8 mouse cellular contexts compared by ENCODE assay signal in the genomic region with DNA sequence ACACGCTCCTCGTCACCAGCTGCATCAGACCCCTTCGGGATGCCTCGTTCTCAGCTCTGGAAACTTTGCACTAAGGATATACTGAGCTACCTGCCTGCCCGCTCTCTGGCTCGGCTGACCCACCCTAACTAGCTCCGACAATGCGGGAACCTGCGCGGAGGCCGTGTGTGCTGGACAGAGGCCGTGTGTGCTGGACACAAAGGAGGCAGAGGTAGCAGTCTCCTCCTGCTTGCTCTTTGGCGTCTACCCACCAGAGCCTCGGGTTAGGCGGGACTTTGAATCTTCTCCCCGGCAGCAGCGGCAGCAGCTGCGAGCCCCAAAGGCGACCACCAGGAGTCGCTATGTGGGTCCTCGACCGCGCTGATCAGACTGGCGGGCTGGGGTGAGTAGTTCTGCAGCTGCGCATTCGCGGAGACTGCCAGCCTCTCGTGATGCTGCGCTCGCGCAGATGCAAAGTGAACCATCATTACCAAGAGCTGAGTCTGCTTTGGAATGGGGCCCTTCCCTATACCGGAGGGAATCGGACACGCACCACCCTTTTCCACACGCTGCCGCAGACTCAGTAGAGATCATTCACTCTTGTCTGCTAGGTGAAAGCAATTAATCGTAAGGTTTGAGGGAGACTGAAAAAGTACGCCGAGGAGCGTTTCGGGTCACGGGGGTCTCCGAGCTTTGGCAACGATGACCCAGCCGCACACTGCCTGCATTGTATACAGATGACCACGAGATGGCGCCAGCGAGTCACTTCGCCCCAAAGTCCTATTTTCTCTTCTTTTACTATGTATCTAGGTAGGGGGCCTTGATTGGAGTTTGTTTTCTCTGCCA. TPM values are rescaled to one million over a fixed set of nuclear protein-coding genes. Genes with fewer than 3 reads are reported as not detected.
DNase-seq lines count a peak whose midpoint lies in the region; ATAC-seq and TF ChIP-seq lines count a peak whose summit lies in the region.

No protein-coding gene starts in this region.

- H3K9ac ChIP-seq in forebrain, embryonic 15.5 days (replicated peaks): peak overlapping the region; percentile 58
- H3K9ac ChIP-seq in neural tube, embryonic 14.5 days (replicated peaks; ENCODE audit: low read depth, low read length): peak overlapping the region; percentile 30

- peak overlapping the region; percentile 58 for H3K4me2 ChIP-seq in forebrain, embryonic 15.5 days (replicated peaks)
- H3K4me2 ChIP-seq in neural tube, embryonic 14.5 days (ENCODE audit: low read depth, low read length): peak overlapping the region; percentile 63

- under 1% methylated on average over 49 of the region's 49 CpGs for WGBS in forebrain, embryonic 15.5 days
- under 1% methylated on average over 49 of the region's 49 CpGs for WGBS in neural tube, embryonic 14.5 days

- DNase-seq in G1E (ENCODE audit: low spot score): peak; percentile 85
- DNase-seq in cerebellum, adult 11-12 months: peak; percentile 91
- DNase-seq in heart, postnatal 25 days (ENCODE audit: low spot score): peak; percentile 83
- peak; percentile 92 to 94 for DNase-seq in layer of hippocampus, adult 18-20 months (ENCODE audit: low spot score in 2 of 2)
- DNase-seq in lung, adult 18-20 months: peak; percentile 87 to 91
- DNase-seq in testis, postnatal 10 days (ENCODE audit: low spot score): peak; percentile 94

- H3K27ac ChIP-seq in forebrain, embryonic 15.5 days (replicated peaks): peak overlapping the region; percentile 94
- H3K27ac ChIP-seq in neural tube, embryonic 14.5 days (ENCODE audit: low read depth, low read length): peak overlapping the region; percentile 87

- no peaks in the 10 kb centered on the region for H3K9me3 ChIP-seq in G1E (replicated peaks)
- H3K9me3 ChIP-seq in forebrain, embryonic 15.5 days: no peaks in the 10 kb centered on the region
- H3K9me3 ChIP-seq in neural tube, embryonic 14.5 days (ENCODE audit: control insufficient read depth, low read length): no peaks in the 10 kb centered on the region

- H3K4me3 ChIP-seq in G1E (ENCODE audit: low read depth, low read length): peak overlapping the region; percentile 71
- peak overlapping the region; percentile 53 for H3K4me3 ChIP-seq in forebrain, embryonic 15.5 days
- H3K4me3 ChIP-seq in neural tube, embryonic 14.5 days (ENCODE audit: low read depth, low read length): peak overlapping the region; percentile 43

- intact Hi-C loops in heart, postnatal 25 days (cut with DNase I): loop anchor here (5.0 kb wide), 1 partner anchor 224 kb away; no protein-coding TSS in a partner anchor

- ATAC-seq in G1E (ENCODE audit: extremely low read depth, insufficient number of reproducible peaks, low FRiP score, poor library complexity, severe bottlenecking): peak; percentile 66
- peak; percentile 98 for ATAC-seq in forebrain, embryonic 15.5 days (replicated peaks)
- ATAC-seq in neural tube, embryonic 14.5 days (ENCODE audit: low read depth): peak; percentile 97

- no peaks in the 10 kb centered on the region for H3K36me3 ChIP-seq in G1E (replicated peaks)
- no peaks in the 10 kb centered on the region for H3K36me3 ChIP-seq in forebrain, embryonic 15.5 days
- no peaks in the 10 kb centered on the region for H3K36me3 ChIP-seq in neural tube, embryonic 14.5 days (ENCODE audit: control insufficient read depth, insufficient read depth, low read length)

- H3K27me3 ChIP-seq in G1E (ENCODE audit: insufficient read depth, low read length): peaks cover 8% of the 10 kb centered on the region; the same call in 1 of the 2 replicates
- 0 out of 2 replicates have a peak, but pooled peaks cover 3% of the 10 kb centered on the region for H3K27me3 ChIP-seq in forebrain, embryonic 15.5 days
- H3K27me3 ChIP-seq in neural tube, embryonic 14.5 days (ENCODE audit: control insufficient read depth, insufficient read depth, low read length): no peaks in the 10 kb centered on the region

- H3K4me1 ChIP-seq in G1E (ENCODE audit: insufficient read depth, low read depth, low read length): peaks cover 34% of the 10 kb centered on the region
- H3K4me1 ChIP-seq in forebrain, embryonic 15.5 days: peaks cover 8% of the 10 kb centered on the region
- no peaks in the 10 kb centered on the region for H3K4me1 ChIP-seq in neural tube, embryonic 14.5 days (ENCODE audit: control insufficient read depth, insufficient read depth, low read length)

- peak; percentile 74; the same call in 1 of the 2 replicates for TF ChIP-seq CTCF in G1E (IDR thresholded peaks at IDR 0.05; ENCODE audit: low read depth, low read length)

RNA-seq across cellular contexts. Expression of a gene that starts 8.5 kb away (rescaled TPM):
- total RNA-seq in G1E (2014; fragmentation: Nextera tagmentation) (2,071 and 2,480 TPM in 2 replicates), G1E (2017) (8,098 and 8,372 TPM in 2 replicates)
- 0.29 and 0.75 TPM in 2 replicates for polyA plus RNA-seq in G1E (2012)
- polyA plus RNA-seq in forebrain, embryonic 15.5 days (2015; fragmentation: Nextera tagmentation; extraction: Ambion mirVana): 7.1 and 9.9 TPM in 2 replicates
- total RNA-seq in heart, postnatal 25 days (2021): 10 to 100 TPM; 47.3 to 58.1 TPM
- 100 to 1,000 TPM; 146 to 147 TPM for total RNA-seq in layer of hippocampus, adult 18-20 months (2021)
- polyA plus RNA-seq in neural tube, embryonic 14.5 days (2014; fragmentation: Nextera tagmentation; extraction: Ambion mirVana): 2.0 and 2.8 TPM in 2 replicates

RNA-seq across cellular contexts. Expression of a gene that starts 9.6 kb away (rescaled TPM):
- 2,573 and 2,582 TPM in 2 replicates for total RNA-seq in G1E (2014; fragmentation: Nextera tagmentation)
- 465 and 1,341 TPM in 2 replicates for total RNA-seq in G1E (2017)
- 16.2 and 95.7 TPM in 2 replicates for polyA plus RNA-seq in G1E (2012)
- polyA plus RNA-seq in forebrain, embryonic 15.5 days (2015; fragmentation: Nextera tagmentation; extraction: Ambion mirVana): 42.5 and 47.6 TPM in 2 replicates
- total RNA-seq in heart, postnatal 25 days (2021): 10 to 100 TPM; 25.8 to 48.9 TPM
- total RNA-seq in layer of hippocampus, adult 18-20 months (2021): 10 to 100 TPM; 35.3 to 37.8 TPM
- 5.3 and 11.5 TPM in 2 replicates for polyA plus RNA-seq in neural tube, embryonic 14.5 days (2014; fragmentation: Nextera tagmentation; extraction: Ambion mirVana)

RNA-seq across cellular contexts. Expression of a gene that starts 14.9 kb away (rescaled TPM):
- total RNA-seq in G1E (2014; fragmentation: Nextera tagmentation) (490 and 543 TPM in 2 replicates), G1E (2017) (66.6 and 93.8 TPM in 2 replicates)
- polyA plus RNA-seq in G1E (2012): 1.8 and 9.3 TPM in 2 replicates
- 10.1 and 10.9 TPM in 2 replicates for polyA plus RNA-seq in forebrain, embryonic 15.5 days (2015; fragmentation: Nextera tagmentation; extraction: Ambion mirVana)
- total RNA-seq in heart, postnatal 25 days (2021): 10 to 100 TPM; 14.4 to 16.9 TPM
- 10 to 100 TPM; 33.3 to 33.7 TPM for total RNA-seq in layer of hippocampus, adult 18-20 months (2021)
- polyA plus RNA-seq in neural tube, embryonic 14.5 days (2014; fragmentation: Nextera tagmentation; extraction: Ambion mirVana): 4.2 TPM in 2 replicates

RNA-seq across cellular contexts. Expression of a gene that starts 15.8 kb away (rescaled TPM):
- total RNA-seq in G1E (2014; fragmentation: Nextera tagmentation): 0.53 TPM in 1 of 2 replicates, not detected in the other
- 0.12 and 0.16 TPM in 2 replicates for total RNA-seq in G1E (2017)
- polyA plus RNA-seq in G1E (2012): not detected in 2 replicates
- 0.97 and 1.4 TPM in 2 replicates for polyA plus RNA-seq in forebrain, embryonic 15.5 days (2015; fragmentation: Nextera tagmentation; extraction: Ambion mirVana)
- 1 to 10 TPM in 1 of 2 experiments, under 1 TPM in 1; 0.94 to 1.1 TPM for total RNA-seq in heart, postnatal 25 days (2021)
- total RNA-seq in layer of hippocampus, adult 18-20 months (2021): 1 to 10 TPM; 1.9 to 3.8 TPM
- polyA plus RNA-seq in neural tube, embryonic 14.5 days (2014; fragmentation: Nextera tagmentation; extraction: Ambion mirVana): 0.37 and 1.7 TPM in 2 replicates

RNA-seq across cellular contexts. Expression of a gene that starts 31.5 kb away (rescaled TPM):
- total RNA-seq in G1E (2014; fragmentation: Nextera tagmentation): 21.7 and 42.6 TPM in 2 replicates
- 9.1 and 9.9 TPM in 2 replicates for total RNA-seq in G1E (2017)
- polyA plus RNA-seq in G1E (2012): not detected in 2 replicates
- polyA plus RNA-seq in forebrain, embryonic 15.5 days (2015; fragmentation: Nextera tagmentation; extraction: Ambion mirVana): 0.62 TPM in 1 of 2 replicates, not detected in the other
- total RNA-seq in heart, postnatal 25 days (2021): not detected
- total RNA-seq in layer of hippocampus, adult 18-20 months (2021): not detected
- polyA plus RNA-seq in neural tube, embryonic 14.5 days (2014; fragmentation: Nextera tagmentation; extraction: Ambion mirVana): 0.18 and 0.67 TPM in 2 replicates

Comparison
In these comparisons a context has a peak if more than half of its experiments do, and no peak if none do; other contexts are left out.
1. Peak in every context shown above with its lines: DNase-seq, ATAC-seq, H3K4me3 ChIP-seq and H3K27ac ChIP-seq.
2. RNA of a gene that starts 8.5 kb away (total RNA-seq): 2,071 to 8,372 TPM in G1E; 146 to 147 TPM in layer of hippocampus, adult 18-20 months and 47.3 to 58.1 TPM in heart, postnatal 25 days; every median in the first group is over 10 times any median in the second.
3. RNA of a gene that starts 9.6 kb away (total RNA-seq): 465 to 2,582 TPM in G1E; 25.8 to 48.9 TPM in heart, postnatal 25 days and 35.3 to 37.8 TPM in layer of hippocampus, adult 18-20 months; every median in the first group is over 4 times any median in the second.